Mouse (Mus musculus) cerebellum, adult 2 months (tissue): ENCODE results near the gene Edaradd.

Source experiments
- CTCF ChIP-seq: fragments of 200-500 bp; IDR thresholded peaks from 2 replicates; pipeline ENCODE4 v1.5.1; 2011; ENCODE audit warnings: low read depth, mild to moderate bottlenecking, control low read depth, low read length, moderate library complexity, borderline replicate concordance; ENCODE audit not compliant: insufficient read depth
- POLR2A ChIP-seq: fragments of 200-500 bp; IDR thresholded peaks from 2 replicates; pipeline ENCODE4 v1.6.1; 2011; ENCODE audit warnings: low read length, control low read depth, borderline replicate concordance; ENCODE audit not compliant: insufficient read depth

DNA sequence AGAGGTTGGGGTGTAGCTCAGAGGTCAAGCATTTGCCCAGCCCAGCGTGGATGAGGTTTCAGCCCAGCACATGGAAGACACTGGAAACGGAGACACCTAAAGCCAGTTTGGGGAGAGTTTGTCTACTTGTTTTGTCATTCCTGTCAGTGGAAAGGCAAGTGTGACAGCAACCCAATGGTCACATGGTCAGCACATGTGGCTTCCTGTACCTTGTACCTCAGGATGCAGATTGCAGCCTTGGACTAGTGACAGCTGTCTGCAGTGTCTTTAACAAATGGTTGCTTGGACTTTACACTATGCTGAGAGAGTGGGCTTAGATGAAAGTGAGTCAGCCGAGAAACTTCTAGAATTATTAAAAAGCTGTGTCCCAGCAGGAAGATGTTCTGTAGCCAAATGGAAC is 14.4 kb upstream of the Edaradd start:
- TF ChIP-seq CTCF (no peak), POLR2A (no peak)
